In genomic region chr13:108315702-108316486, GRCm38 (mm10) we compare ENCODE assay signal across 8 mouse cellular contexts. TPM values are rescaled to one million over a fixed set of nuclear protein-coding genes. Genes with fewer than 3 reads are reported as not detected.
A peak's percentile ranks its signal among the peaks of the same experiment; 100 is the strongest.
DNase-seq lines count a peak whose midpoint lies in the region; ATAC-seq and TF ChIP-seq lines count a peak whose summit lies in the region.

Gene Depdc1b (plus strand): TSS chr13:108316332.

- H3K4me2 ChIP-seq in heart, embryonic 12.5 days, result peak within 1 kb of the TSS; percentile 99
- H3K4me2 ChIP-seq in kidney, postnatal 0 days (ENCODE audit: low read length), result peak within 1 kb of the TSS; percentile 89
- H3K4me2 ChIP-seq in liver, embryonic 11.5 days, result peak within 1 kb of the TSS; percentile 89
- peak within 1 kb of the TSS; percentile 92 for H3K4me2 ChIP-seq in stomach, embryonic 14.5 days (replicated peaks; ENCODE audit: low read depth, low read length)

- peaks cover 11% of the 10 kb centered on the region; the same call in 1 of the 2 replicates for H3K9me3 ChIP-seq in heart, embryonic 12.5 days (replicated peaks)
- H3K9me3 ChIP-seq in kidney, postnatal 0 days (replicated peaks; ENCODE audit: low read length), result no peaks in the 10 kb centered on the region
- H3K9me3 ChIP-seq in liver, embryonic 11.5 days (ENCODE audit: control insufficient read depth, low read length), result no peaks in the 10 kb centered on the region
- no peaks in the 10 kb centered on the region for H3K9me3 ChIP-seq in stomach, embryonic 14.5 days (ENCODE audit: control insufficient read depth, low read depth, low read length)

- peak; percentile 21; the same call in 1 of the 2 replicates for TF ChIP-seq CTCF in kidney, postnatal 0 days (IDR thresholded peaks at IDR 0.05; ENCODE audit: low read depth)

- DNase-seq in B cell, adult 2 months, result peak; percentile 90 to 92
- peak; percentile 96 for DNase-seq in brain, adult 2 months (ENCODE audit: low read depth, low spot score)
- peak; percentile 97 for DNase-seq in kidney, postnatal 0 days (ENCODE audit: low spot score)
- DNase-seq in liver, embryonic 11.5 days (ENCODE audit: low spot score), result peak; percentile 91
- DNase-seq in naive thymus-derived CD4-positive, alpha-beta T cell, adult 2 months (ENCODE audit: low read depth), result peak; percentile 95

- peak within 1 kb of the TSS; percentile 74 for H3K27ac ChIP-seq in heart, embryonic 12.5 days (ENCODE audit: poor library complexity, severe bottlenecking)
- H3K27ac ChIP-seq in kidney, postnatal 0 days, result no peak within 1 kb of the TSS
- H3K27ac ChIP-seq in liver, embryonic 11.5 days (ENCODE audit: low read depth, low read length), result peak within 1 kb of the TSS; percentile 90
- H3K27ac ChIP-seq in stomach, embryonic 14.5 days (ENCODE audit: low read length), result no peak within 1 kb of the TSS; the same call in 1 of the 2 replicates

- peaks cover 69% of the 10 kb centered on the region for H3K27me3 ChIP-seq in heart, embryonic 12.5 days (replicated peaks)
- H3K27me3 ChIP-seq in kidney, postnatal 0 days (ENCODE audit: insufficient read depth, low read length), result no peaks in the 10 kb centered on the region
- no peaks in the 10 kb centered on the region for H3K27me3 ChIP-seq in liver, embryonic 11.5 days (replicated peaks; ENCODE audit: control insufficient read depth, insufficient read depth, low read length)
- H3K27me3 ChIP-seq in stomach, embryonic 14.5 days (ENCODE audit: control insufficient read depth, insufficient read depth, low read length), result no peaks in the 10 kb centered on the region

- peak within 1 kb of the TSS; percentile 82 for H3K4me3 ChIP-seq in heart, embryonic 12.5 days
- H3K4me3 ChIP-seq in kidney, postnatal 0 days (replicated peaks; ENCODE audit: low read depth, low read length), result peak within 1 kb of the TSS; percentile 49
- H3K4me3 ChIP-seq in liver, embryonic 11.5 days (ENCODE audit: low read depth, low read length), result peak within 1 kb of the TSS; percentile 91
- peak within 1 kb of the TSS; percentile 76 for H3K4me3 ChIP-seq in stomach, embryonic 14.5 days (ENCODE audit: low read depth, low read length)

- H3K4me1 ChIP-seq in heart, embryonic 12.5 days (replicated peaks), result peaks cover 13% of the 10 kb centered on the region
- H3K4me1 ChIP-seq in kidney, postnatal 0 days (replicated peaks; ENCODE audit: insufficient read depth, low read length), result 0 out of 2 replicates have a peak, but pooled peaks cover 9% of the 10 kb centered on the region
- peaks cover 12% of the 10 kb centered on the region for H3K4me1 ChIP-seq in liver, embryonic 11.5 days (replicated peaks; ENCODE audit: control insufficient read depth, insufficient read depth, low read length)
- H3K4me1 ChIP-seq in stomach, embryonic 14.5 days (ENCODE audit: control insufficient read depth, insufficient read depth, low read length), result 0 out of 2 replicates have a peak, but pooled peaks cover 5% of the 10 kb centered on the region

- no peaks in the 10 kb centered on the region for H3K36me3 ChIP-seq in heart, embryonic 12.5 days
- no peaks in the 10 kb centered on the region for H3K36me3 ChIP-seq in kidney, postnatal 0 days (ENCODE audit: insufficient read depth, low read length)
- no peaks in the 10 kb centered on the region; the same call in 1 of the 2 replicates for H3K36me3 ChIP-seq in liver, embryonic 11.5 days (ENCODE audit: control insufficient read depth, insufficient read depth, low read length)
- no peaks in the 10 kb centered on the region for H3K36me3 ChIP-seq in stomach, embryonic 14.5 days (ENCODE audit: control insufficient read depth, insufficient read depth, low read length)

- peak; percentile 86 for ATAC-seq in erythroblast, adult 5-6 weeks (replicated peaks; ENCODE audit: low FRiP score, poor library complexity, severe bottlenecking)
- peak; percentile 98 for ATAC-seq in heart, embryonic 12.5 days (ENCODE audit: insufficient number of reproducible peaks, low FRiP score)
- ATAC-seq in kidney, postnatal 0 days (replicated peaks; ENCODE audit: low FRiP score, low read depth), result peak; percentile 98
- ATAC-seq in liver, embryonic 11.5 days (replicated peaks; ENCODE audit: low FRiP score), result peak; percentile 93
- ATAC-seq in stomach, embryonic 14.5 days (ENCODE audit: insufficient number of reproducible peaks, insufficient read depth, low FRiP score, low read depth), result peak; percentile 98

- peak within 1 kb of the TSS; percentile 77 for H3K9ac ChIP-seq in heart, embryonic 12.5 days
- H3K9ac ChIP-seq in kidney, postnatal 0 days (ENCODE audit: low read depth, low read length), result peak within 1 kb of the TSS; percentile 62
- H3K9ac ChIP-seq in liver, embryonic 11.5 days (ENCODE audit: low read depth, low read length), result peak within 1 kb of the TSS; percentile 84
- peak within 1 kb of the TSS; percentile 37 for H3K9ac ChIP-seq in stomach, embryonic 14.5 days (replicated peaks; ENCODE audit: low read depth, low read length)

- under 1% methylated on average over 48 of the region's 48 CpGs for WGBS in heart, embryonic 12.5 days
- under 1% methylated on average over 48 of the region's 48 CpGs for WGBS in kidney, postnatal 0 days
- under 1% methylated on average over 48 of the region's 48 CpGs for WGBS in liver, embryonic 11.5 days
- under 1% methylated on average over 48 of the region's 48 CpGs for WGBS in stomach, embryonic 14.5 days

RNA-seq across cellular contexts. Expression of gene Depdc1b, which starts in this region (rescaled TPM):
- 36.1 and 38.2 TPM in 2 replicates for total RNA-seq in erythroblast, adult 5-6 weeks (2015; ENCODE audit: low replicate concordance)
- total RNA-seq in erythroblast, adult 5-6 weeks (2017; ENCODE audit: low replicate concordance), result 48.5 and 59.8 TPM in 2 replicates
- polyA plus RNA-seq in heart, embryonic 12.5 days (2016; fragmentation: Nextera tagmentation; extraction: Ambion mirVana), result 5.3 and 5.8 TPM in 2 replicates
- polyA plus RNA-seq in kidney, postnatal 0 days (2015; fragmentation: Nextera tagmentation; extraction: Ambion mirVana), result 4.1 and 5.9 TPM in 2 replicates
- polyA plus RNA-seq in liver, embryonic 11.5 days (2014; fragmentation: Nextera tagmentation; extraction: Ambion mirVana), result 13.5 and 14.9 TPM in 2 replicates
- 10.3 and 11.4 TPM in 2 replicates for polyA plus RNA-seq in stomach, embryonic 14.5 days (2014; fragmentation: Nextera tagmentation; extraction: Ambion mirVana)

Comparison
In these comparisons a context has a peak if more than half of its experiments do, and no peak if none do; other contexts are left out.
1. H3K27ac ChIP-seq: peak in heart, embryonic 12.5 days (single experiment) and liver, embryonic 11.5 days (single experiment); none in kidney, postnatal 0 days (single experiment) and stomach, embryonic 14.5 days (single experiment).
2. Peak in every context shown above with its lines, with median percentiles within 50 percentile points of each other: DNase-seq, ATAC-seq, H3K4me2 ChIP-seq, H3K4me3 ChIP-seq and H3K9ac ChIP-seq.